Mouse (Mus musculus) heart, embryonic 14.5 days (tissue): ENCODE results near the gene Ptpn11. TPM values are rescaled to one million over a fixed set of nuclear protein-coding genes. Genes with fewer than 3 reads are reported as not detected.
A peak's percentile ranks its signal among the peaks of the same experiment; 100 is the strongest.

Experiments
- ATAC-seq: fragments of 200-750 bp; cut with Nextera tagmentation; 2 replicates; pipeline ENCODE4 v1.8.0; 2017; ENCODE audit warnings: low read depth, moderate TSS enrichment; ENCODE audit not compliant: insufficient number of reproducible peaks, insufficient read depth, low FRiP score
- H3K27ac ChIP-seq, 2 experiments: fragments of 200-500 bp in 1 of 2; fragments of 300-500 bp in 1 of 2; sonication (generic) in 1 of 2; replicated peaks in 1 of 2; 2 replicates each; pipeline ENCODE4 v1.5.1; 2012 to 2014; ENCODE audit warnings: low read depth in 2 of 2, low read length in 2 of 2, control low read depth in 1 of 2, mild to moderate bottlenecking in 1 of 2, mixed read lengths in 1 of 2; ENCODE audit not compliant: control insufficient read depth in 1 of 2, insufficient read depth in 1 of 2
- H3K27me3 ChIP-seq: fragments of 300-500 bp; sonication (generic); 2 replicates; pipeline ENCODE4 v1.6.1; 2014; ENCODE audit warnings: mild to moderate bottlenecking, low read length, control low read depth; ENCODE audit not compliant: control insufficient read depth, insufficient read depth
- H3K36me3 ChIP-seq: fragments of 300-500 bp; sonication (generic); 2 replicates; pipeline ENCODE4 v1.6.1; 2014; ENCODE audit warnings: mild to moderate bottlenecking, control low read depth, low read length, mixed read lengths; ENCODE audit not compliant: control insufficient read depth, insufficient read depth
- H3K4me1 ChIP-seq, 2 experiments: fragments of 200-500 bp in 1 of 2; fragments of 300-500 bp in 1 of 2; sonication (generic) in 1 of 2; 2 replicates each; pipeline ENCODE4 v1.6.1; 2012 to 2014; ENCODE audit warnings: low read length in 2 of 2, control low read depth in 1 of 2, mixed read lengths in 1 of 2; ENCODE audit not compliant: control insufficient read depth in 2 of 2, insufficient read depth in 2 of 2
- H3K4me2 ChIP-seq: fragments of 300-500 bp; sonication (generic); 2 replicates; pipeline ENCODE4 v1.6.1; 2014; ENCODE audit warnings: mild to moderate bottlenecking, low read length
- H3K4me3 ChIP-seq, 2 experiments: fragments of 200-500 bp in 1 of 2; fragments of 300-500 bp in 1 of 2; sonication (generic) in 1 of 2; 2 replicates each; pipeline ENCODE4 v1.5.1; 2012 to 2014; ENCODE audit warnings: low read length in 2 of 2, mild to moderate bottlenecking in 2 of 2, control low read depth in 1 of 2, low read depth in 1 of 2, moderate library complexity in 1 of 2; ENCODE audit not compliant: control insufficient read depth in 1 of 2, insufficient read depth in 1 of 2
- H3K9ac ChIP-seq: fragments of 300-500 bp; sonication (generic); 2 replicates; pipeline ENCODE4 v1.6.1; 2014; ENCODE audit warnings: mild to moderate bottlenecking, low read length
- H3K9me3 ChIP-seq: fragments of 300-500 bp; sonication (generic); 2 replicates; pipeline ENCODE4 v1.6.1; 2016; ENCODE audit warnings: low read length, control low read depth; ENCODE audit not compliant: control insufficient read depth
- WGBS: fragments of 180-500 bp; shearing (Covaris S2); extraction: QIAGEN DNeasy Blood & Tissue Kit; methylation state at CpG from one replicate; pipeline ENCODE4 v1.1.7; 2014; 5-methylcytosine and 5-hydroxymethylcytosine counted together
- polyA plus RNA-seq: library from polyadenylated mRNA; unstranded; fragments of >200 nt; fragmentation: Nextera tagmentation; extraction: Ambion mirVana; gene quantifications from 2 replicates; pipeline ENCODE4 v1.2.1, GENCODE M21; 2014

Gene Ptpn11
- polyA plus RNA-seq, 1 experiment from 2014 or later: 25.6 TPM

DNA sequence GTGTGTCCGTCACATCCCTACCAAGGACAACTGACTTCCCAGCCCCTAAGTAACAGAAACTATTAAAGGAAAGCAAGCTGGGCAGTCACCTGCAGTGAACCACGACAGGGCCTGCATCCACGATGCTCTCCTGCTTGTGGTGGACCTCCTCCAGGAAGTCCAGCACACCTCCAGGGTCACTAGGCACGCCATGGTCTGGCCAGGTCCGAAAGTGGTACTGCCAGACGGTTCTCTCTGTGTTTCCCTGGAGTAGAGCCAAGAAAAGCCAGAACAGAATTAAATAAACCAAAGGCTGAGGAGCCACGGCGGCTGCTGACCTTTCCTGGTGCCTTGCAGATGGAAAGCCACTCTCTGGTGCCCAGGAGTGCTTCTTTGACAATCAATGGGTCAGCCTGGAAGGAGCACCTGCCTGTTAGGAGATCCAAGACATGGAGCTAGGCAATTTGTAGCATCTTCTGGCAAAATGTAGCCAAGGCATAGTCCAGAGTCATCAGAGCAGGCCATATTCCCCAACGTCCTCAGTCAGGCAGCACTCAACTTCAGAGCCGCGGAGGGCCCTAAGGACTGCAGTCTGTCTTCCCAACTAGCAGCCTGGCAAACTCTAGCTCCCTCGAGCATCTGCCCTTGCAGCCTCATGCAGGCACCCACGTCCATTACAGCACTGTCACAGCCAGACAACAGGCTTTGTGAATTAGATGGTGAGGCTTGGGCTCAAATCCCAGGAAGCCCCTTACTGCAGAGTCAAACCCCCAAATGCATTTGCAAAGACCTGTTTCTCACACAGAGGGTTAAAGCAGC is 46.6 kb downstream of the Ptpn11 start:
- peaks cover 4 to 9% of the 10 kb centered on the region in 2 experiments; a peak in 2 of 4 replicates for H3K4me1 ChIP-seq
- no peak overlapping the region for H3K4me3 ChIP-seq
- no peak overlapping the region for H3K9ac ChIP-seq
- ATAC-seq: no peak
- no peaks in the 10 kb centered on the region for H3K27me3 ChIP-seq
- H3K4me2 ChIP-seq: no peak overlapping the region
- no peaks in the 10 kb centered on the region for H3K9me3 ChIP-seq
- H3K27ac ChIP-seq: peak overlapping the region in 1 of 2 experiments; percentile 50; a peak in 1 of 4 replicates
- peaks cover 97% of the 10 kb centered on the region for H3K36me3 ChIP-seq
- WGBS: 76% methylated on average over 13 of the region's 13 CpGs

DNA sequence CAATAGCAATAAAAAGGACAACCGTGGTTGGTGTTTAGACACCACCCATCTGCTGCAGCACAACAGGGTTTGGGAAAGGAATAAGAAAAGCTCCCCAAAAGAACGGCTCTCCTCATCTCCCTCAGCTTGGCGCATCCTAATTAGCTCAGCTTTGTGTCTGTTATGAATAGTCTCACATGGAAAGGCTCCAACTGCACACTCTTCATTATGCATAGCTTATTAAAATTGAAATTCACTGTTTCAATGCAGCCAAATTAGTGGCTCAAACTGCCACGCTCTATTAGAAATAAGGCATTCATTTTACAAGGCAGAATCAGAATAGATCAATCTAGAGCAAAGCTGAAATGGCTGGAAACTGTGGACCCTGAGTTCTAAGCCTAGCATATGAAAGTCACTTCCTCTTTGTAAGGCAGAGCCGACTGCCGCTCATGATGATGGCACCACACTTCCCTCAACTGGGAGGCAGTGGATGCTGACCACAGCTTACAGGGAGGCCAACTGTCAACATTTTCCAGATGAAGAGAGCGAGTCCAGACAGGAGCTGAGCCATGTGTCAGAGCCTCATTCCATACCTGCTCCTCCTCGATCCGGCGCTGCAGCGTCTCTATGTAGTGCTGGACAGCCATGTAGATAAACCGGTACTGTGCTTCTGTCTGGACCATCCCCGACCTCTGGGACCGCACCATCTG is 48.6 kb downstream of the Ptpn11 start:
- no peak for ATAC-seq
- Histone ChIP-seq H3K9me3 (no peaks in the 10 kb centered on the region), H3K27ac (no peak overlapping the region), H3K36me3 (peaks cover 97% of the 10 kb centered on the region), H3K4me3 (no peak overlapping the region), H3K9ac (no peak overlapping the region), H3K4me2 (no peak overlapping the region), H3K27me3 (no peaks in the 10 kb centered on the region), H3K4me1 (peaks cover 4% of the 10 kb centered on the region in 2 experiments; a peak in 2 of 4 replicates)
- WGBS: 90% methylated on average over 14 of the region's 14 CpGs

DNA sequence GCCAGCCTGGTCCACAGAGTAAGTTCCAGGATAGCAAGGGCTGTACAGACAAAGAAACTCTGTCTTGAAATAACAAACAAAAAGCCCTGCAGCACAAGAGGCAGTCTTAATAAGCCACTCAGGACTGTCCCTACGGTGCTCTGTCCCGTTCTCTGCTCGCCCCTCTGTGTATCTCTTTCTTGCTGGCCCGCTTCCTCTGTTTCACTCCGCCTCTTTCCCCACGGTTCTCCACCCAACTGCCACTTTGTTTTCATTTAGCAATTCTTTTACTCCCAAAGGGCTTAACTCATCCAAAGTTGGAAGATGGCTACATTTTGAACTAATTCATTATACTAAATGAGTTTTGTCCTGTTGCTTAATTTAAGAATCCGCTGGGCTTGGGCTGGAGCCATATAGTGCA is 50.9 kb downstream of the Ptpn11 start:
- H3K27ac ChIP-seq: no peak overlapping the region
- H3K9ac ChIP-seq: no peak overlapping the region
- no peaks in the 10 kb centered on the region for H3K4me1 ChIP-seq
- H3K36me3 ChIP-seq: peaks cover 96% of the 10 kb centered on the region
- no peak overlapping the region for H3K4me3 ChIP-seq
- ATAC-seq: no peak
- H3K27me3 ChIP-seq: no peaks in the 10 kb centered on the region
- no peaks in the 10 kb centered on the region for H3K9me3 ChIP-seq
- H3K4me2 ChIP-seq: no peak overlapping the region
- WGBS: 67% methylated on average over 7 of the region's 7 CpGs

DNA sequence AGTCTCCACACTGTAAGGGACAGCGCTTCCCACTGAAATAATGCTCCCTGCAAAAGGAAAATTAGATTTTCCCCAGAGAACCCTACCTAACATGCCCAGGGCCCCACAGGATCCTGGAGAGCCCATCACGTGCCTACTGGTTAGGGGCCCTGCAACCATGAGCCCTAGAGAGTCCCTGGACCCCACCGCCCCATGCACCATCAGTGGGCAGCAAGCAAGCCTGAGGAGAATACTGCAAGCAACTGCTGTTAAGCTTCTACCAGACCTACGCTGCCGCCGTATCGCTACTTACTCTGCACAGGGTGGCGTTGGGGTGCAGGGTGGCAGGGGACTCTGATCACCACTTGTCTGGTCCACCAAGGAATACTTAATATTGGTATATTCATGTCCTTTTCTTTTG is 54.1 kb downstream of the Ptpn11 start:
- Histone ChIP-seq H3K9ac (no peak overlapping the region), H3K36me3 (peaks cover 96% of the 10 kb centered on the region), H3K4me3 (no peak overlapping the region), H3K9me3 (no peaks in the 10 kb centered on the region), H3K27me3 (no peaks in the 10 kb centered on the region), H3K4me2 (no peak overlapping the region), H3K4me1 (no peaks in the 10 kb centered on the region), H3K27ac (no peak overlapping the region)
- 96% methylated on average over 8 of the region's 8 CpGs for WGBS
- ATAC-seq: no peak

- no peak for ATAC-seq
Measured at GRCm38 (mm10) chr5:121131801-121132200, 59.4 kb downstream of the Ptpn11 start.

DNA sequence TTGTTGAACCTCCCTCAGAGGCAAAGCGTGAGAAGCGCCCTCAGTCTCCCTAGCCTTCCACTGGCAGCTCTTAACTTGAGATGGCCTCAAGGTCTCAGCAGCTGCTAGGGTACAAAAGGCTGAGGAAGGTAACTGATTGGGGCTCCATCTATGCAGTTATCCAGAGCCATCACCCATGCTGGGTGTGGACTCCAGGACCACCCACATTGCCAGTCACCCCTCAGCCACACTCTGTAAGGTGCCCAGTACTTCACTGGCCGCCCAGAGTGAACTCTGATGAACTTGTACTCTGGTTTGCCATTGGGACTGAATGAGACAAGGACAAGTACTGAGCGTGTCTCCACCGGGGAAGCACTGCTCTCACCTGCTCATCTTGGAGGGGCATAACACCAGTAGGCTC is 61.9 kb downstream of the Ptpn11 start:
- Histone ChIP-seq H3K36me3 (peaks cover 47% of the 10 kb centered on the region), H3K9ac (no peak overlapping the region), H3K9me3 (no peaks in the 10 kb centered on the region), H3K27ac (no peak overlapping the region), H3K27me3 (no peaks in the 10 kb centered on the region), H3K4me2 (no peak overlapping the region), H3K4me3 (no peak overlapping the region), H3K4me1 (no peaks in the 10 kb centered on the region; a peak in 1 of 4 replicates)
- WGBS: 94% methylated on average over 5 of the region's 5 CpGs
- ATAC-seq: no peak

More at GRCm38 (mm10) chr5:121131801-121132200, 59.4 kb downstream of the Ptpn11 start:
- no peak overlapping the region for H3K4me3 ChIP-seq
- H3K4me1 ChIP-seq: no peaks in the 10 kb centered on the region; a peak in 1 of 4 replicates
- no peaks in the 10 kb centered on the region for H3K27me3 ChIP-seq
- no peak overlapping the region for H3K4me2 ChIP-seq
- 77% methylated on average over 3 of the region's 3 CpGs for WGBS
- no peak overlapping the region for H3K27ac ChIP-seq
- H3K9me3 ChIP-seq: no peaks in the 10 kb centered on the region
- no peak overlapping the region; the same call in 1 of the 2 replicates for H3K9ac ChIP-seq
- H3K36me3 ChIP-seq: peaks cover 73% of the 10 kb centered on the region

GRCm38 (mm10) chr5:121126051-121126450 is 65.1 kb downstream of the Ptpn11 start:
- 75% methylated on average over 2 of the region's 2 CpGs for WGBS
- Histone ChIP-seq H3K4me3 (no peak overlapping the region), H3K9me3 (no peaks in the 10 kb centered on the region), H3K4me2 (no peak overlapping the region), H3K27ac (no peak overlapping the region), H3K9ac (no peak overlapping the region), H3K27me3 (no peaks in the 10 kb centered on the region), H3K4me1 (no peaks in the 10 kb centered on the region), H3K36me3 (peaks cover 17% of the 10 kb centered on the region)
- ATAC-seq: no peak
